Mouse (Mus musculus) regulatory T cell (primary cell): ENCODE results near the gene Lipt2.

Experiments
- in situ Hi-C: fragments of 300-600 bp; cut with MboI, MseI; formaldehyde crosslinking; loops from one replicate; pipeline ENCODE4 v1.15.1; 2025; ENCODE audit warnings: high pct_unique_total_duplicates

Gene Lipt2

DNA sequence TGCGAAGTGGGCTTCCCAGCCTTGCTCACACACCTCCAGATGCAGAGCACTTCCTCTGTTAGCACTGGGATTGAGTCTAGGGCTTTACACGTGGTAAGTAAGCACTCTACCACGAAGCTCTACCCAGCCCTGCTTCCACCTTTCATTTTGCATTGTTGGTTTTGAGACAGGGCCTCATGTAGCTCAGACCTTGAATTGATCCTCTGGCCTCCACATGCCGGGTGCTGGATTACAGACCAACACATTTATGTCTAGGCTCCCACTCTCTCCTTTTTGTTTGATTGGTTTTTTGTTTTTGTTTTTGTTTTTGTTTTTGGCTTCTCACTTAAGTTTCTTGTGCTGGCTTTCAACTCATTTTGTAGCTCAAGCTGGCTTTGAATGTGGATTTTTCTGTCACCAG is 11.7 kb downstream of the Lipt2 start:
- in situ Hi-C loops = no loop called here

DNA sequence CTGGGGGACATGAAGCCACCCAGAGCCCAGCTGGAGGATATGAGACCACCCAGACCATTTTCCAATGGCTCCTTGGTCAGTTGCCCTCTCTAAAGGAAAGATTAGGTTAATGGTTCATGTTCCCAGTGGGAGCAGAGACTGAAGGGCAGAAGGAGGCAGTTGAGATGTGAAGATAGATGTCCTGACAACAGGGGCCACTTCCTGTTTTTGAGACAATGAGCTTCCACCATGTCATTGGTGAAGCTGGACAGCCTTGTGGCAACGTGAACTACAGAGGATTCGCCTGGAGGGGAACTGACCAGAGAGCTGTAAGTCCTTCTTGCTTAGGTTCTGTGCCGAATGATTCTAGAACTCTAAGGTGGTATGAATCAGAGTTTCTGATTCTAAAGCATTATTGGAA is 17.2 kb downstream of the Lipt2 start, which contains the start of gene Kcne3:
Kcne3 (plus strand) TSS at position 234 of the 400 bp plus-strand sequence.
- in situ Hi-C loops = no loop called here

DNA sequence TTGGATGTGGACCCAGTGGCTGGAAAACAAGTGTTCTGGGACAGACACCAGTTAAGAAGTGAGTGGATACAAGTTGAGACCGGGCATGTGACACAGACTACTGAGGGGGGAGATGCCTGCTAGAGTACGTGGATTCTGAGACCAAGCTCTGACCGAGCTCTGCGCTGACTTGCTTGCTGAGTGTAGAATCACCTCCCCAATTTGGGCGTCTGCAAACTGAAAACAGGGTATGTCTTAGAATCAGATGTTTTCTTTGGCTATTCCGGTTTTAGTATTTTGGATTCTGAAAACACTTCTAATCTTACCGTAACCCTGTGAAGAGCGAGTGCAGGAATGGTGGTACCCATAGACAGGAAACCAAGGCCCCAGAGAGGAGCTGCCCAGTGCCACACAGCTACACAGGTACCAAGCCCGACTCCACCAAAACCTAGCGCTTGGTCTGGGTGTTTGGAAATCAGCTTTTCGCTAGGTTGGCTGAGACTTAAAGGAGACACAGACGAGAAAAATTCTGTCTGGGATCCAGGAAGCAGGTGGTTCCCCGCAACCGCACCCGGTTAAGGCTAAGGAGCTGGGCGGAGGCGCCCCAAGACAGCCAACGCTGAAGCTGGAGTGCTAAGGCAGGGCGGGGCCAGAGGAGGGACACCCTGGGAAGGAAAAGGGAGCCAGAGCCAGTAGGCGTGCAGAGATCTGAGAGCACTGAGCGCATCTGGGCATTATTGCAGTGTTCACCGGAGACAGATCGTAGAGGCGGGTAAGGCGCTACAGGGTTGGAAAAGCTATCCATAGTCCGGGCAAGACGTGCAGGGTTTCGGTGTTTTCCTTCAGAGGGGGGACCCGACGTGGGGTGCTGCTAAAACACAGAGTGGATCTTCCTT is 19.2 kb downstream of the Lipt2 start:
- in situ Hi-C loops = no loop called here

DNA sequence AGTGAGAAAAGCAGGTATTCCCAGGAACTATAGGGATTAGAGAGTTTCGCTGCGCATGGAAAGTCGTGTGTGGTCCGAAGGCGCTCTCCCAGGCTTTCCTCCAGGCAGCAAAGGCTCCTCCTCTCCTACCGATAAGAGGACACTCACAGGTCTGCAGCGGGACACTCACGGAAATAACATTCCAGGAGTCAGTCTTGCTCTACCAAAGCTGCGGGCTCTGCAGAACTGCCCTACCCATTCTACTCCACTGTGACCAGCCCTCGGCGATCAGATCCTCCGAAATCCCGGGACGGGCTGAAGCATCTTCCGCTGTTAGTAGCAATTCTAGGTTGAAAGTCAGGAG is 19.8 kb downstream of the Lipt2 start:
- in situ Hi-C loops = no loop called here

DNA sequence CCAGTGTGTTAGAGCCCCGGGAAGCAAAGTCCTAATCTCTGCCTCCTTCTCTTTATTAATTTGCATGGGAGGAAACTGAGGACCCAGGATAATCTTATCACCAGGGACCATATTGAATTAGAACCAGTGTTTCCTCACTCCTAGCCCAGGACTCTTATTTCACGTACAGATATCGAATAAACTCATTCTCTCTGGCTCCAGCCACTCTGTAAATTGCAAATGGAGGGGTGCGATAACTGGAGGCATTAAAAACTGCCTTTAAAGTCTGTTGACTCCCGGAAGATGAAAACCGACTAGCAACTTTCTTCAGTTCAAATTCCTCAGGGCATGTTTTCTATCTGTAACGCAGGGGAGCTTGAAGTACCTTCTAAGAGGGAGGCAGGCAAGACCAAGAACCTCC is 20.3 kb downstream of the Lipt2 start:
- in situ Hi-C loops = no loop called here

DNA sequence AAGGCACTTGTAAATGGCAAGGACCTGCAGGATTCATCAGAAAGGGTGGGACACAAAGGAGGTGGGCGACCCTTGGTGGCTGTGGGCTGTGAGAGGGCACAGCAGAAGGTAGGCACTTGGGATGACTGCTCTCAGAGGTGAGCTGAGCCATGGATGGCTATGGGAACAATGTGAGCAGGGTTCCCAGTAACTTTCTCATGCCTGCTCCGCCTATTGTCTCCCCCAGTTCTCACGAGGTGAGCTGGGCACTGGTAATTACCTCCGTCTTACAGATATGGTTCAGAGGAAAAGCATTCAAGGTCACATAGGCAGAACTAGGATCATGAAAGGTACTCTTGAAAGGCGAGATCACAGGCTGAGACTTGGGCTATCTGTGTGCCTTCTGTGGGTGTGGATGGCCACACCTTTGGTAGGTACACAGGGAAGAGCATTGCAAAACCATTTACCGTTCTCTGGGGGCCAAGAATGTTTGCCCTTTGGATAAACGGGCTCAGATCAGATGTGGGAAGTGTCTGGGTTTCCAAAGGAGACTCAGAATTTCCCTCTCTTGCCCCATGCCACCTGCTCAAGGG is 20.8 kb downstream of the Lipt2 start:
- in situ Hi-C loops = no loop called here

DNA sequence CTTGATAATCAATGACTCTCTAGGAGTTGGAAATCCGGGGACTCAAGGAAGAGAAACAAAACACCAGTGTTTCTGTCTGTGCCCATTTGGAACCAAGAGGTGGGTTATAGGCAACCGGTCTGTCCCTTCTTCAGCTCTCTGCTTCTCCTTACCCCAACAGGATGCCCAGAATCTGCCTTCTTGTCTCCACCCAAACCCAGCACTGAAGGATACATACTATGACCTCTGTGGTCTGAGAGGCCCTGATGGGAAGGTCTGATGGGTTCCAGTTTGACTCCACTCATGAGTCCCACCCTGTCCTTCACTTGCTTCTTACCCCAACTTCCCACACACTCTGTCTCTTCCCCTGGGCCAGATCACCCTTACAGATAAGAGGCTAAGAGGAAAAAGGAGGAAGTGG is 22.1 kb downstream of the Lipt2 start:
- in situ Hi-C loops = no loop called here

DNA sequence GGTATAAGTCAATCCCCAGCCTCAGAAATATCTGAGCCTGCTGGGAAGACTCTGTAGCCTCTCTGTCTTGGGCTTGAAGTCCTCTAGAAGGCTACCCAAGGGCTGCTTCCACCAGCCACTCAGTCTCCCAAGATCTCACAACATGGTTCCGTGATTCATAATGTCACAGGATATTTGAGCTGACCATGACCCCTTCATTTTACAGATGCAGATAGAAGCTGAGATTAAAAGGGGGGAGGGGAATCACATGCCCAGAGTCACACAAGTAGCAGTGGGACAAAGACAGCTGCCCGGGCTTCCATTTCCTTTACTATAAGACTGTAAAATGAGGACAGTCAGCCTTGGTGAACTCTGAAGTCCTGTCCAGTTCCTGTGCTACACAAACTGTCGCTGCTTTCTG is 22.5 kb downstream of the Lipt2 start:
- in situ Hi-C loops = no loop called here

DNA sequence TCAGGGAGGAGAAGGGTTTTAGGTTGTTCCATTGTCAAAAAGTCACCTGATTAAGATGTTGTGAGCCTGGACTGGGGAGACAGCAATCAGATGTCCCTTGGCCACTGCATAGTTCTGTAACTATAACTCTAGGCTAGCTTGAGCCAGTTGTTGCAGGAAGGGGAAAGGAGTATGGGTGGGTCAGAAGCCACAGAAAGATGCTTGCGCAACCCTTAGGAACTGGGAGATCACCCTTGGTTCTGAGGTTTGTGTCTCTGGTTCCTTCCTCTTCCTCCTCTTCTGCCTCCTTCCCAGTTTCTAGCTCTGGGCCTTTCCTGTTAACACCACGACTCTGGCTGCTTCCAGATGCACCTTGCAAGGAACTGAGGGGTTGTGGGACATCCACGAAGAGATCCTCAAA is 23.3 kb downstream of the Lipt2 start:
- in situ Hi-C loops = no loop called here

DNA sequence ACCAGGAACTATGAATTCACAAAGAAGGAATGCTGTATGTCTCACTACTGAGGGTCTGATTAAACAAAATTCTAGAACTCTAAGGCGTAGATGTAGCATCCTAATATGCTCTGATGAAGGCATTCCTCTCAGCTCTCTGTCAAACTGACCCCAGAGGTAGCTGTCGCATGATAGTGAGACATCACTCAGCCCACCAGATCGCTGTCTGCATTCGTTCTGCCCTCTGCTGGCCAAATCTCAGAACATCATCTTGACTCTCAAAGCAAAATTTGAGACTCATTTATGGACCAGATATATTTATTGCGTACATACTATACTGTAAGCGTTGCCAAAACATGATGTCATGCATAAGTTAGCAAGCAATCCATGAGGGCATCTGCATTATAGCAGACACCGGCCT is 28.5 kb downstream of the Lipt2 start:
- in situ Hi-C loops = no loop called here

DNA sequence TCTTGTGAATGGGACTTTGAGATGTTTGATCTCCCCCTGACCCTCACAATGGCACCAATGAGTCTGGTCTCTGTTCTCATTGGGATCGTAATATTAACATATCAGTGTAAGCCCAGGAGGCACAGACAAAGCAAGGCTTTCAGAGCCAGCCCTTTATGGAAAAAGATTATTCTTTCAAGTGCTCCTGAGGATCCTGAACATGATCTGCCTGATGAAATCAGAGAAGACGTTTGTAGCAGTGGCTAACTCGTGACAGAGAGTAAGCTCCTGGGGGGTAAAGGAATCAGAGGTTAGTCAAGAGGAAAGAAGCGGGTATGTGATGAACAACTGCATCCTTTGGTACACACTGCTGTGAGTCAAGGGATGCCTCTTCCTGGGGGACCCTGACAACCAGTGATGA is 31.1 kb downstream of the Lipt2 start:
- in situ Hi-C loops = loop anchor here (10.0 kb wide), 1 partner anchor 1655 kb away; no protein-coding TSS in a partner anchor

DNA sequence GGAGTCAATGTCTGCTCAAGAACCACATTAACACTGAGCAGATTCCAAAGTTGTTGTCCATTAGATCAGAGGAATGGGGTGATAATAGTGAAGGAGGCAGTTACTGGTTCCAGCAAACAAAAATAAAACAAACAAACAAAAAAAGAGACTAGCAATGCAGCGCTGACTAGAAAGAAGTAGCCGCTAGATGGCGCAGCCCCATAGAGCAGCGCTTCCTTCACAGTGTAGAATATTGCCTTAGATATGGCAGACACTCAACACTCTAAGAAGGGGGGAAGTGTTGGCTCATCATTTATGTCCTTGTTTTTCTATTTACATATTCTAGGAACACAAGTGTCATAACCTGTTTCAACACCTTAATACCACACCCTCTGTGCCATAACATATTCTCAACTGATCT is 31.7 kb downstream of the Lipt2 start:
- in situ Hi-C loops = loop anchor here (10.0 kb wide), 1 partner anchor 1654 kb away; no protein-coding TSS in a partner anchor

DNA sequence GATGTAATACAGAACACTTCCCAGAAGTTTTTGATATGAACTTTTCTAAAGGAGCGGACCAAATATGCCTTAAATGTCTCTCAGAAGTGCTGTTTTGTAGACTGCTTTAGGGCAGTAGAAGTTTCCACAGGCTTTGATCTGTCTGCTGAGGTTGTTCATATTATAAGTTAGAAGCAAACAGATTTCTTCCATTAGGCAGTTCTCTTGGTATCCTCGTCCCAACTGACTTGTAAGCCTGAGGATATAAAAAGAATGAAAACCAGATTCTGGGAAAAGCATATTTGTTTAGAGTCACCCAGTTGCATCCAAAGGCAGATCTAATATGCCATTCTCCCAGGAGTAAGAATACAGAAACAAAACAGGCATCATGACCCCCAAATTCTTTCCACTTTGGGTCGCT is 42.1 kb downstream of the Lipt2 start:
- in situ Hi-C loops = loop anchor here (10.0 kb wide), 1 partner anchor 1916 kb away; no protein-coding TSS in a partner anchor

DNA sequence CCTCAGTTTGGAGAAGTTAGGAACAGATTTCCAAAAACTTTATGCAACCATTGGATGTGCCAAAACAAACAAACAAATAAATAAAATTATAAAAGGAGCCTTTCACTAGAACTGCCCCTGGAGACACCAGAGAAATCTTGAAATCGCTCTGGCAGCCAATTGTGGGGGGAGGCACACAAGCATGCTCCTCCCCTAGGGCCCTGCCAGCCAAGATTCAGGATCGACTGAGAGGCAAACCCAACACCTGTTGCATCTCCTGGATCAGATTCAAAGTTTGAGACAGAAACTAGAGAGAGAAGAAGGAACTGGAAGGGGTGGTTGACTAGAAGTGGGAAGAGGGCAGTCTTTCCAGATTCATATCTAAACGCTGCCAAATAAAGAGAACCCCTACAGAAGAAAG is 44.5 kb downstream of the Lipt2 start:
- in situ Hi-C loops = loop anchor here (10.0 kb wide), 1 partner anchor 1919 kb away; no protein-coding TSS in a partner anchor

DNA sequence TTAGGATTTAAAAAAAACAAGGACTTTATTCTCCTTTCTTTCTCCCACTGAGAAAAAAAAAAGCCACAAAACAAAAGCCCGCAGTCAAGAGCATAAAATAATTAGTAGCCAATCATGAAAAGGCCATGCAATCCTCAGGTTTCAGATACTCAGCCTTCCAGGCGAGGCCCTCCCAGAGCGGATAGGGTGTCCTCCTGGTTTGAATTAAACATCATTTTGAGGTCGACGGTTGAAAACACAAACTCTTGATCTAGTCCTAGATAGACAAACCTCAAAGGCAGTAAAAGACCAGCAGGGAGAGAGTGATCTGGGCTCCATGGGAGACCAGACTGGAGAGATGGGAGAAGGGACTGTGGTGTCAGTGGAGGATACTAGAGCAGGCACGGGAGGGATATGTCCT is 45.8 kb downstream of the Lipt2 start:
- in situ Hi-C loops = loop anchor here (10.0 kb wide), 1 partner anchor 1920 kb away; no protein-coding TSS in a partner anchor

DNA sequence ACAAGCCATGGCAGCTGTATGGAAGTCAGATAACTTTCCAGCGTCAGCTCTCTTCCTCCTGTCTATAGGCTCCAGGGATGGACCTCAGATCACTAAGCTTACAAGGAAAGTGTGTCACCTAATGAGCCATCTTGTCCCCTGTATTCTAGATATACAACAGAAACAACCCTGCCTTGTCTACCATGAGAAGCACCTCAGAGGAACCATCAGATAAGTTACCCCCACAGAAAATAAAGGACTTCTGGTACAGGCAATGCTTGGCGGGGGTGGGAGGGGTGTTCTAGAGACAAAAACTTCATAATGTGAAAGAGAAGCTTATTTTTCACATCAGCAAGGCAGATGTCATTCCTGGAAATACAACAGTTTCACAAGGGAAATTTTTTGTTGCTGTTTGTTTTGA is 47.1 kb downstream of the Lipt2 start:
- in situ Hi-C loops = loop anchor here (10.0 kb wide), 1 partner anchor 1921 kb away; no protein-coding TSS in a partner anchor

DNA sequence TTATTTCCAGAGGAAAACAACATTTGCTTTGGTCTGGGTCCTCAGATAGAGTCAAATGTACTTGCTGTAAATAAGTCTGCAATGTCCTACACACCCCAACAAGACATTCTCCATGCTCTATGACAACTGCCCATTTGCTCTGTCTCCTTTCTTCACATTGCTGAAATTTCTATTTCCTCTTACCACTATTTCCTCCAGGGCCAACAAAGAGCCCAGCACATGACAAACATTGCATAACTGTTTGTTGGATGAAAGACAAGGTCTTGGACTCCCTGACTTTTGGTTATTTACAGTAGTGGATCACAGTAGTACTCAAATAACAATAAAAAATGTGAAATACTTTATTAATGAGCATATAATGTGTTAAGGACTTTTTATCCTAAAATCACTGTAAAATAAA is 48.8 kb downstream of the Lipt2 start:
- in situ Hi-C loops = loop anchor here (10.0 kb wide), 1 partner anchor 1923 kb away; no protein-coding TSS in a partner anchor
